Mouse (Mus musculus) bone marrow macrophage, adult 2 months (primary cell): ENCODE results near the gene Cnksr1. TPM values are rescaled to one million over a fixed set of nuclear protein-coding genes. Genes with fewer than 3 reads are reported as not detected.

ENCODE experiments used
- H3K27ac ChIP-seq: 2 replicates; pipeline ENCODE4 v1.5.1; 2012; ENCODE audit warnings: low read depth, low read length; ENCODE audit not compliant: insufficient read depth
- H3K4me1 ChIP-seq: 2 replicates; pipeline ENCODE4 v1.6.1; 2012; ENCODE audit warnings: low read length; ENCODE audit not compliant: control insufficient read depth, insufficient read depth
- H3K4me3 ChIP-seq: 2 replicates; pipeline ENCODE4 v1.5.1; 2012; ENCODE audit warnings: mild to moderate bottlenecking, low read length, moderate library complexity; ENCODE audit not compliant: insufficient read depth
- CTCF ChIP-seq: IDR thresholded peaks from 2 replicates; pipeline ENCODE4 v1.5.1; 2012; ENCODE audit warnings: low read depth, mild to moderate bottlenecking, low read length, moderate library complexity
- POLR2A ChIP-seq: IDR thresholded peaks from 2 replicates; pipeline ENCODE4 v1.6.1; 2012; ENCODE audit warnings: mild to moderate bottlenecking, low read depth, low read length, borderline replicate concordance
- polyA plus RNA-seq: library from polyadenylated mRNA; stranded (reverse); fragments of >200 nt; gene quantifications from 2 replicates; pipeline ENCODE4 v1.2.4, GENCODE M21; 2012; ENCODE audit not compliant: missing spikeins, insufficient read depth, insufficient read length

Cnksr1 gene
- polyA plus RNA-seq, 1 experiment: not detected

DNA sequence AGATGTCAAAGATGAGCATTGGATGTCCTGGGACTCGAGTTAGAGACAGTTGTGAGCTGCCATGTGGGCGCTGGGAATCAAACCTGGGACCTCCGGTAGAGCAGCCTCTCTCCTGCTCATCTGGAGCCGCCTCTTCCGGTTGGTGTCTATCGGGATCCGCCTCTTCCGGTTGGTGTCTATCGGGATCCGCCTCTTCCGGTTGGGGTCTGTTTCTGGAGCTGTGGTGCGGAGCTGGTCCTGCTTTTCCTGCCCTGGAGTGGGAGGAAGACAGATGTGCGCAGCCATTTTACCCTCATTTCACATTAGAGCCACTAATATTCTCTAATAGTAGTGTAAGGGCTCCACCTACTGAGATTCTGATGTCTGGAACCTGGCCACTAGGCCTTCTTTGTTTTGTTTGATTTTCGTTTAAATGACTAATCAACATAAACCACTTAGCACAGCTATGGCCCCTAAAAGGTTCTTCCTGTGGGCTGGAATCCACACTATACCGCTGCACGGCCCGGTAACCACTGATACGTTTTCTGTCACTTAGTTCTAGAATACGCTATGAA is 30.0 kb upstream of the Cnksr1 start:
- peaks cover 4% of the 10 kb centered on the region; the same call in 1 of the 2 replicates for H3K4me1 ChIP-seq
- no peak overlapping the region for H3K27ac ChIP-seq
- TF ChIP-seq CTCF (no peak), POLR2A (no peak)
- no peak overlapping the region for H3K4me3 ChIP-seq

DNA sequence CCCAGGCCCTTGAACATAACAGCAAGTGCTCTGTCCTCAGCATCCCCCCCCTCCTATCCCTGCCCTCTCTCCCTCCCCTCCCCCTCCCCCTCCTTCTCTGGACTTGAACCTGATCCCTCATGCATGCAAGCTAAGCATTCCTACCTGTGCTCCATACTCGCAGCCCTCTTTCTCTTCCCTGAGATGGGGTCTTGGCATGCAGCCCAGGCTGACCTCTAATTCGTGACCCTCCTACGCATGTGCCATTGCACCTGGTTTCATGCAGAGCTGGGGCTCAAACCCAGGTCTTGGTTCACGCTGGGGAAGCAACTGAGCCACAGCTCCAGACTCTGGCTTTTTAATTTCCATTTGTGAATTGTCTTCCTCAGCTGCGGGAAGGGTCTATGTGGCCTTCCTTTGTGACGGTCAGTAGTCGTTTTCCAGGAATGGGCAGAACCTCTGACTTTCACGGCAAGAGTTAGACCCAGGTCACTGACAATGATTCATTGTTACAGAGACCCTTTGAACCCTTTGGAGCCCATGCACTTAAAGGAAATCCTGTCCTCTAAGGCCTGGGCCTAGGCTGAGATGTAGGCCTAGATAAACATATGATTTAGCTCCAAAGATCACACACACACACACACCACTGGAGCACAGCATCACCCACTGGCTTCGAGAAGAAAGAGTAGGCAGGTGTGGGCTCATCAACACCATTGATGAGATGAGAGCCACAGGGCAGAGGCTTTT is 27.8 kb upstream of the Cnksr1 start:
- Histone ChIP-seq H3K27ac (no peak overlapping the region), H3K4me3 (no peak overlapping the region), H3K4me1 (no peaks in the 10 kb centered on the region)
- no peak for TF ChIP-seq CTCF
- no peak for TF ChIP-seq POLR2A

DNA sequence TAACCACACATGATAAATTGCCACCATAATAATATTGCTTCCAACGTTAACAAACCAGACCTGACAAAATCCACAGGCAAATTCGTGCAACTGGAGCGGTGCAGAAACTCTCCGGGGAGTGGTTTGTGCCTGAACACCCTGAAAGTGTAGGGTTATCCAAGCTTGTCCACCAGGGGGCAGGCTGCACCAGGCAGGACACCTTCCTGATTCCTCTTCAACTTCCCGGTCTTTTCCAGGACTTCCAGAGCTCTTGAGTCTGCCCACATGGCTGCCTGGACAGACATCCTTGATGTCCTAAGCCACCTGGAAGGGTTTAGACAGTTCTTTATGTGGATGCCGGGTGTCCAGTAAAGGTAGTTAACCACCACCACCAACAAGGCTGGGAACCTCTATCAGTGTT is 25.0 kb upstream of the Cnksr1 start:
- H3K27ac ChIP-seq: no peak overlapping the region
- no peak overlapping the region for H3K4me3 ChIP-seq
- peaks cover 4% of the 10 kb centered on the region; the same call in 1 of the 2 replicates for H3K4me1 ChIP-seq
- TF ChIP-seq POLR2A: no peak
- TF ChIP-seq CTCF: peak; percentile 90

DNA sequence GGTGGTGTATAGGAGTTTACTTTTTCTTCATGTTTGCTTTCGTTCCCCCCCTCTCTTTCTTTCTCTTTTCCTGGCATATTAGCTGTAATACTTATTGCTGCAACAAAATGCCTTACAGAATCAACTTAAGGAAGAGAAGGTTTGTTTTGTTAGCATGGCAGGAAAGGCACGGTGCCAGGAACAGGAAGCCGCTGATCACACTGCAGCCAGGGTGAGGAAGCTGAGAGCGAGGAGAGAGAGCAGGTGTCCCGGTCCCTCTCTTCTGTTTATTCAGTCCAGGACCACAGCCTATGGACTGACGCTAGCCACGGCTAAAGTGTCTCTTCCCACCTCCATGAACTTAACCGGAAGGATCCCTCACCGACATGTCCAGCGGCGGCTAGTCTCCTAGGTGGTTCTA is 20.2 kb upstream of the Cnksr1 start:
- TF ChIP-seq CTCF: no peak
- TF ChIP-seq POLR2A: no peak
- H3K4me3 ChIP-seq: no peak overlapping the region
- no peak overlapping the region for H3K27ac ChIP-seq
- H3K4me1 ChIP-seq: peaks cover 4% of the 10 kb centered on the region; the same call in 1 of the 2 replicates

DNA sequence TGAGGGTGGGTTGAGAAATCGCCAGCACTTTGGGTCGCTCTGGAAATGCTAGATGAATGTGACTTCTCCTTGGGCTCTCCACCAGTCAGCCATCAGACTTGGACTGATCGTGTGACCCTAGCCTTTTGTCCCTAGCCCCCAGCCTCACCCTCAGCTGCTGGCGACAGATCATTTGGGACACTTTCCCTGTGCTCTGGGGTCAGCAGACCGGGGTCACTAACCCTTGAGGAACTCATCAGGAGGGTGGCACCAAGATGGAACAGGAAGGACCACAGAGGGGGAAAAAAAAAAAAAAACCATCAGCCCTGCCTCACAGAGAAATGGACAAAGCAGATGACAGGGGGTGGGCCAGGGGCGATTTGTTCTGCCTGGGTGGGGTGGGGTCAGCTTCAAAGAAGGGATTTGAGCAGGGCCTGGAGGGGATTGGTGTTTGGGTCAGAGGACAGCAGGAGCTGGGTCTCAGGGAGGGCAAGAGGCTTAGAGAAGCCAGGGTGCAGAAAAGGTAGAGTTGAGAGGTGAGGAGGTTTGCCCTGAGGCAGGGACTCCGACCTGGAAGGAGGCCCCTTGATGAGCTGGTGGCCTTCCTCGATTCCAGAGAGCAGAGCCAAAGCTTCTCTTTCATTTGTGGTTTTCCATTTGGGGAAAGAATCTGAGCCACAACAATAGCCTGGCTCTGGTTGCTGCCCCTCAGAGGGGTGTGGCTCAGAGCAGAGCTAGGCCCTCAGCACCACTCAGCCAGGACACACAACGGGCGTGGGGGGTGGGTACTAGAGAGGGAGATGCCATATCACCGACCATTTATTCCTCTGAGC is 19.2 kb upstream of the Cnksr1 start:
- no peak for TF ChIP-seq POLR2A
- H3K27ac ChIP-seq: no peak overlapping the region
- no peak overlapping the region for H3K4me3 ChIP-seq
- peaks cover 4% of the 10 kb centered on the region; the same call in 1 of the 2 replicates for H3K4me1 ChIP-seq

DNA sequence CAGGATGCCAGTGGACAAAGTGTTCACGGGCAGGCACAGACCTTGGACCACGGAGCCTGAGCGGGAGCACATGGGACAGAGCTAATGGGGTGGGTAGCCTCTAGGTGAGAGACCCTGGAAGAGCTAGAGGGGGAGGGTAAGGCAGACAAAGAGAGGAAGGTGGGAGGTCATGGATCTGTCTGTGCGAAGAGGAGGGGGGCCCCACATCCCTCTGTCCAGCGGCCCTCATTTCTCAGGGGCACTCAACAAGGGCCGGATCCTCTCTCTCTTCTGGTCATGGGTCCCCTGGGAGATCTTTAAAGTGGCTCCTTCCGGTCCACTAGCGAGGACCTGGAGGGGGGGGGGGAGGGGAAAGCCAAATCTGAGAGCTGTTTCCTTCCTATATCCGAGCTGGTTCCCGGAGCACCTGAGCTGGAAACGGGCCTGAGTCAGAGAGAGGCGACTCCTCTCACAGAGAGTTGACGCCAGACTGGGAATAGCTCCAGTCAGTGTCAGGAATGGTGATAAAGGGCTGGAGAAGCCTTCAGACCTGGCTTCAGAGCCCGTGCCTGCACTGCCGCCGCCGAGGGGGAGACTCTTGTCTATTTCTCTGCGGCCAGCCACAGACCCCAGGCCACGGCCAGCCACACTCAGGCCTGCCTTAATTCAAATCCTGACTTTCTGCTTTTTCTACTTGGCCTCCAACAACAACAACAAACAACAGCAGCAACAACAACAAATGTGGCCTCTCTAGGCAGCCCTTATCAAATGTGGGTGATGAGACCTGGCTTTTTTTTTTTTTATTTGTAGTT is 18.4 kb upstream of the Cnksr1 start:
- H3K27ac ChIP-seq: no peak overlapping the region
- peaks cover 4% of the 10 kb centered on the region; the same call in 1 of the 2 replicates for H3K4me1 ChIP-seq
- H3K4me3 ChIP-seq: no peak overlapping the region
- no peak for TF ChIP-seq CTCF
- no peak for TF ChIP-seq POLR2A

DNA sequence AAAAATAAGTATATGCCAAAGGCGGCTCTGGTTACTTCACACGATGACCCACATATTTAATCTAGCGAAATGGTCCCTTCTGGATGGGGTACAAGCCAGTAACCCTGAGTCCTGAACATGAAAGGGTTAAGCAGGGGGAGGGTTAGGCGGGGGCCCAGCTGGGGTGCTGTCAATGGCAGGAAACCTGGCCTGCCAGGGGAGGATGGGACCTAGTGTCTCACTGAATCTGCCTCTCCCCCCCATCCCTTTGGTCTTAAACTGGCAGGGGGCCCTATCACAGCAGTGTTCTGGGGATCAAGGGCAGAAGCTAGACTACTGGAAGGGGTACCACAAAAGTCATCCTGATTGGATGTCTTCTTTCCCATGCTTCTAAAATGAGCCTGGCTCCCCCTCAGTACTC is 17.7 kb upstream of the Cnksr1 start:
- no peak for TF ChIP-seq CTCF
- H3K4me1 ChIP-seq: peaks cover 4% of the 10 kb centered on the region; the same call in 1 of the 2 replicates
- no peak overlapping the region for H3K27ac ChIP-seq
- H3K4me3 ChIP-seq: no peak overlapping the region

DNA sequence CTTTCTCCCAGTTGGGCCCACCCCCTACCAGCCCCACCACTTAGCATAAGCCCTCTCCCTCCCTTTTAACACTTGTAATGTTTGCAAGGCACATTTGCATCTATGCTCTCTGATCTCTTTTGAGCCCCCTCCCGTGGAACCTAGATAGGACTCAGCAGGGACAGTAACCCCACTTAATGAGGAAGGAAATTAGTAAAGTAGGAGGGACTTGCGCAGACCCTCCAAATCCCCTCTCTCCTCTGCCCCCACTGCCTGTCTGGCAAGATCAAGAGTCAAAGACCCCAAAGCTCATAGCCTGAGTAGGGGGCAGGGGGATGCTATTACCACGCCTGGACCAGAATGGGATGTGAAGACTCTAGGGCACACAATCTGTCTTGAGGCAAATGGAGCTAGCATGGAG is 16.6 kb upstream of the Cnksr1 start:
- Histone ChIP-seq H3K4me3 (no peak overlapping the region), H3K27ac (no peak overlapping the region), H3K4me1 (peaks cover 4% of the 10 kb centered on the region; the same call in 1 of the 2 replicates)
- no peak for TF ChIP-seq POLR2A
- no peak for TF ChIP-seq CTCF

DNA sequence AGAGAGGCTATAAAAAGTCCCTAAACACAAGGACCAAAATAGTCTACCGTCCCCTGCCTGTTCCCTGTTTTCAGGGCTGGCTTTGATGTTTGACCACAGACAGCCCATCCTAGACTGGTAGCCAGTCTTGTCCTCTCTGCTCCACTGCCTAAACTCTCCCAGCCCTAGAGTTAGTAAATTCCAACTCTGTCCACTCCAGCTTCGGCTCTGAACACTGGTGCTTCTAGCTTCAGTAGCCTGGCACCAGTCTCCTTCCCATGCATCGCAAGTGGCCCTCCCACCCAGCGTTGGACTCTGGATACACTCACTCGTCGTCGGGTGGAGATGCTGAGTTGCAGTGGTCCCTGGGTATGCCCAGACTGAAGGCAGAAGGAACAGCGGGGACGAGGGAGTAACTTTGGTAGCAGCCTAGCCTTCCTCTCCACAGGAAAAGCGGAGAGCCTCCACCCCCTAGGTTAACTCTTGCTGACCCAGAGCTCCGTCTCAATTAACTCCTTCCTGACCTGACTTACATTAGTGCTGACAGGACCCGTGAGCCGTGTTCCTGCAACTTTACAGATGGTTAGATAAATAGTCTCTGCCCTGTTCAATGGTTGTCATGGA is 15.6 kb upstream of the Cnksr1 start, which contains the start of gene Grrp1:
Gene Grrp1 (minus strand): TSS at position 385 of the 603 bp plus-strand sequence.
- peaks cover 4% of the 10 kb centered on the region; the same call in 1 of the 2 replicates for H3K4me1 ChIP-seq
- no peak within 1 kb of the TSS for H3K27ac ChIP-seq
- H3K4me3 ChIP-seq: no peak within 1 kb of the TSS
- TF ChIP-seq POLR2A (no peak), CTCF (no peak)
